Mouse (Mus musculus) adrenal gland, adult 2 months (tissue): ENCODE data around the gene S1pr5. TPM values are rescaled to one million over a fixed set of nuclear protein-coding genes. Genes with fewer than 3 reads are reported as not detected.
"Not testable (repeated sequence)": the region's sequence is repeated elsewhere in the genome, so short reads cannot be mapped to it uniquely, and the experiment has no call there.

ENCODE experiments used
- DNase-seq: peaks from one replicate; pipeline ENCODE4 v3.0.0; 2021
- long read RNA-seq: library from polyadenylated mRNA; stranded (forward); transcript quantifications from one replicate; pipeline ENCODE4 v2.0.0, GENCODE M21; 2021
- polyA plus RNA-seq: library from polyadenylated mRNA; depleted of rRNA; stranded (reverse); fragments of >200 nt; gene quantifications from 2 replicates; pipeline ENCODE4 v1.2.3, GENCODE M21; 2012; rRNA removed
- total RNA-seq, 2 experiments: library from RNA; stranded (reverse); gene quantifications; 2 replicates each; pipeline ENCODE4 v1.2.3; 2021

Gene S1pr5
- 1 to 10 TPM in 1 of 2 experiments, under 1 TPM in 1; 0.66 to 1.9 TPM for total RNA-seq
- 1.2 and 1.4 TPM in 2 replicates for polyA plus RNA-seq
- long read RNA-seq, partial matches to known transcripts, result 1 of 2 reads
- long read RNA-seq, other reads (novel, unspliced or antisense), result 0 of 2 reads

GRCm38 (mm10) chr9:21248326-21248725 is at the start of gene S1pr5:
Gene S1pr5 (minus strand): TSS chr9:21248443.
- peak; percentile 74 for DNase-seq

GRCm38 (mm10) chr9:21292271-21292670 is 44.0 kb upstream of the S1pr5 start:
- no peak for DNase-seq

DNA sequence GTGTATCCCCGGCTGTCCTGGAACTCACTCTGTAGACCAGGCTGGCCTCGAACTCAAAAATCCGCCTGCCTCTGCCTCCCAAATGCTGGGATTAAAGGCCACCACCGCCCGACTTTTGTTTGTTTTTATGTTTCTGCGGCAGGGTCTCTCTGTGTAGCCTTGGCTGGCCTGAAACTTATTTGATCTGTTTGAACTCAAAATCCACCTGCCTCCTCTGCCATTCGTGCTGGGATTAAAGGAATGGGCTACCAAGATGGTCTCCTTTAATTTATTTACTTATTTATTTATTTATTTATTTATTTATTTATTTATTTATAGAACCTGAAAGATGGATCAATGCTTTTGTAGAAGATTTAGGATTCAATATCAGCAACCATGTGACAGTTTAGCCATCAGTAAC is 43.6 kb upstream of the S1pr5 start:
- DNase-seq, result not testable (repeated sequence)

DNA sequence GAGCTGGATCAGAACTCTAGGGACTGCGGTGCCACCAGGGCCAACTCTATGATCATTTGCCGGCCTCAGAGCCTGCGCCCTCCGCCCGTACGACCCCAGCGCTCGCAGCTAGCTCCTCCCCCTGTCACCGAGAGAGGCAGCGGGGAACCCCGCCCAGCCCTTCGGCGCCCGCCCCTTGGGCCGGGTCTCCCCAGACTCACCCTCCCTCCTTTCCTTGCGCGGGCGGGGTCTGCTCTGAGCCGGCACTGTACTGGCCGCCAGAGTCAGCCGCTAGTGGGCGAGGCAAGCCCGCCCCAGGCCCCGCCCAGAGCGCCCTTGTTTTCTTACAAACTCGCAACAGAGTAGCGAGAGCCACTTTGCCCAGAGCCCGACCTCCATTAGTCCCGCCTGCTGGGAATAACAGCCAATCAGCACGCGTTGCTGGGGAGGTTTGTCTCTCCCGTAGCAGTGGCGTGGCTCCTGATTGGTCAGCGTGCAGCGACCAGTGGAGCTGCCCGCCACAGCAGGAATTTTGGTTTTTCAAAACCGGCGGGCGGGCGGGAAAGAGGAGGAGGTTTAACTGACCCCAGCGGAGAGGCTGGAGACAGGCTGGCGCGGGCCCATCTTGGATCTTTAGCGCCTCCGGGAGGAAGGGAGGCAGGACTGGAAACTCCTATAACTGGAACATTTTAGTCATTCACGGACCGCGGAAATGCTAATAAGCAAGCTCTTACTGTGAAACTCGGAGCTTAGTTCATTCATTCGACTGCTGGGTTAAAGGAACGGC is 43.0 kb upstream of the S1pr5 start, which contains the start of gene Cdkn2d:
Gene Cdkn2d, minus strand, starts transcription at position 386 of the 766 bp plus-strand sequence.
- peak; percentile 100 for DNase-seq

DNA sequence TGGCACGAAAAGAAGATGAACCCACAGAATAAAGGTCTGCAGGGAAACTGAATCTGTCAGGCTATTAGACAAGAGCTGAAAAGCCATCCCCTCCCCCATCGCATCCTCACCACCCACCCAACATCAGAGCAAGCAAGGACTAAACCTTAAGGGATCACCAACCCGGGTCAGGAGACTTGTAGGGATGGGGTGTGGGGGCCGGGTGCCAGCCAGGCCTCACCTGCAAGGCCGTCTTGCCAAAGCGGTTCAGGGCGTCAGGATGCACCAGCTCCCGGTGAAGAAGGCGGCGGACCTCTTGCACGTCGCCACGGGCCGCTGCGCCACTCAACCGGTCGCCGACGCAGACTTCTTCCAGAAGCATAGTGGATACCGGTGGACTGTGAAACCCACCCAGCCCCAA is 42.3 kb upstream of the S1pr5 start:
- DNase-seq, result no peak

DNA sequence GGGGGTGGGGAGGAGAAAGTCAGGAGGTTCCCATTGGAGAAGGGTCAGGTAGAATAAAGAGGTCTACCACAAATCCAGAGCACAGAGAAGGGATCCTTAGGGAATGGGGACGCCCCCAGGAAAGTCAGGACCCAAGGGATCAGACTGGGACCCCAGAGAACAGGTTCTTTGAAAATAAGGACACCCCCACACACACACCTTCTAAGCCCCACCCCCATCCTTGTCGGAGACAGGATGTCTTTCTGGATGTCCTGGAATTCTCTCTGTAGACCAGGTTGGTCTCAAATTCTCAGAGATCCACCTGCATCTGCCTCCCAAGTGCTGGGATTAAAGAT is 41.1 kb upstream of the S1pr5 start:
- no peak for DNase-seq

- DNase-seq, result peak; percentile 74
Measured at GRCm38 (mm10) chr9:21288404-21289336, 40.4 kb upstream of the S1pr5 start.

DNA sequence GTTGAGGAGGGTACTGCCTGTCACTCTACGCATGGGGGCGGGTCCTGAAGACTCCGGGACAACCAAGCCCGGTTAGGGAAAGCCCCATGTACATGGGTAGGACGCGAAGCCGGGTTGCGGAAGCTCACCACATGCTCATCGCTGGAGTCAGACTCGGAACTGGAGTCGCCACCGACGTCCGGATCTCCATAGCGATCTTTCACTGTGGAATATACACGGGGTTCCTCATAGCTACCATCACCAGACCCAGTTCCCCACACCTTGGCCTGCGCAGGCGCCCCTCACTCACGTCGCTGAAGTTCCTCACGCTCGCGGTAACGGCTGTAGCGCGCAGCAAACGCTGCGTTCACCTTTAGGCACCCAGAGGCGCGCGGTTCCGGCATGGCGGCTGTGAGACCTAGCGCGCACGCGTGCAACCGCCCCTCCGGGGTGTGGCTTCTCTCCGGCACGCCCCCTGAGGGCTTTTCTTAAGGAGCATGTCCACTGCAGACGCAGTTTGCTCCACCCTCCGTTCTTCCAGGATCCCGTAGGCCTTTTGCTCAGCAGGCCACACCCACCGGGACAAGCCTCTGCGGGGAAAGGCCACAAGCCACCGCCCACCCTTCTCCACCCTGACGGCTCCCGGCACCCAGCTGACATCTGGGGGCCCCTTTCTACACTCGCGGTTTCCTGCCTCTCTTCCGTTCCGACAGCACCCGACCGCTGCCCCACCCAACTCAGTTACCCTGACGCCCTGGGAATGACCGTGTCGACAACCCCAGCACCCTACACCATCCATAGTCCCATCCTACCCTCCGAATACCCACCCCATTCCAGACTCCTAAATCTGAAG is 39.5 kb upstream of the S1pr5 start, which contains the start of gene Kri1:
Gene Kri1, minus strand, starts transcription at position 399 of the 832 bp plus-strand sequence.
- peak; percentile 99 for DNase-seq

GRCm38 (mm10) chr9:21286753-21287152 is 38.5 kb upstream of the S1pr5 start:
- DNase-seq, result no peak

- DNase-seq, result no peak
Measured at GRCm38 (mm10) chr9:21283994-21284393, 35.8 kb upstream of the S1pr5 start.

DNA sequence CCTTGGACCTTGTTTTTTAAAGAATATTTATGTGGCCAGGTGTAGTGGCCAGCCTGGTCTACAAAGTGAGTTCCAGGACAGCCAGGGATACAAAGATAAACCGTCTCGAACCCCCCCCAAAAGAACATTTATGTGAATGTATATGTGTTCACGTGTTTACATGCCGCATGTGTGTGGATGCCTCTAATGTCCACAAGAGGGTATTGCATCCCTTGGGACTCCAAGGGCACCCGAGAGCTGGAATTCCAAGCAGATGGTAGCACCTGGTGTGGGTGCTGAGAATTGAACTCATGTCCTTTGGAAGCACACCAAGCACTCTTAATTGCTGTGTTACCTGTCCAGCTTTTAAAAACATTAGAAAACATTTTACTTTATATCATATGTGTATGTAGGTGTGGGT is 35.3 kb upstream of the S1pr5 start:
- no peak for DNase-seq

GRCm38 (mm10) chr9:21277776-21278175 is 29.5 kb upstream of the S1pr5 start:
- DNase-seq, result no peak

- DNase-seq, result no peak
Measured at GRCm38 (mm10) chr9:21276307-21276706, 28.1 kb upstream of the S1pr5 start.

GRCm38 (mm10) chr9:21275727-21276126 is 27.5 kb upstream of the S1pr5 start:
- DNase-seq, result no peak

DNA sequence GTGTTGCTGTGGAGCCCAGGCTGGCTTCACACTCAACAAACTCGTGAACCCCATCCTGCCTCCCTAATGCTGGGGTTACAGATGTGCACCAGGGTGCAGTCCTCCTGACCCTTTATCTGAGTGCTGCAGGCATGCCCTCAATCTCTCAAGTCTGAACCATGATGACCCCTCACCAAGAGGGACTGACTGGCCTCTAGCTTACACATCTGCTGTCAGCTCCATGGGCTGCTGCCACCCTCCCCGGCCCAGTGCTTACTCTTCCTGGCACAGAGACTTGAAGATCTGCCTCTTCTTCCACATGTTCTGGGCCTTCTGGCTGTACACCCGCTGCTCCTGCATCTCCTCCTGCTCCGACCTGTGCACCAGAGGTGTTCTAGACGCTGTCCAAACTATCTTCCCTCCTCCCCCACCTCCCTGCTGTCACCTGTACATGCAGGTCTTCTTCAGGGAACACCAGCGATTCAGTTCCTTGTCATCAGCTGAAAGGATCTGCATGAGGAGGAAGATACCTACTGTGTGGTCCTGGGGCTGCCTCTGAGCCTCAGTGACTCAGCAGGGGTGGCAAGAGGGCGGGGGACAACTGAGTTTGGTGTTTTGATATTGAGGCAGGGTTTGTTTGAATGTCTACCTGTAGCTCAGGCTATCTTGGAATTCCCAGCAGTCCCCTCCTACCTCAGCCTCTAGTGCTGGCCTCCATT is 26.9 kb upstream of the S1pr5 start:
- no peak for DNase-seq

DNA sequence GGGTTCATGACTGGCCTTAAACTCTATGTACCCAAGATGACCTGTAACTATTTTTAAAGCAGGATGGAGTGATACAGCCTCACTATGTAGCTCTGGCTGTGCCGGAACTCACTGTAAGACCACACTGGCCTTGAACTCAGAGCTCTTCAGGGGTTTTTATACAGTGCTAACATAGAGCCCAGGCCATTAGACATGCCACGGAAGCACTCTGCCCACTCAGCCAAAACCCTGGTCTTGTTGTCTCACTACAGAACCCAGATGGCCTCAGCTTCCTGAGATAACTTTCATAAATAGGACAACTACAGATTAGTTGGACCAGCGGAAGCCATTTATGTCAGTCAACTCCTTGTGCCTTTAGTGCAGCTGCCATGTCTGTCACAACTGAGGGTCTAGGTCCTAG is 26.1 kb upstream of the S1pr5 start:
- DNase-seq, result no peak

DNA sequence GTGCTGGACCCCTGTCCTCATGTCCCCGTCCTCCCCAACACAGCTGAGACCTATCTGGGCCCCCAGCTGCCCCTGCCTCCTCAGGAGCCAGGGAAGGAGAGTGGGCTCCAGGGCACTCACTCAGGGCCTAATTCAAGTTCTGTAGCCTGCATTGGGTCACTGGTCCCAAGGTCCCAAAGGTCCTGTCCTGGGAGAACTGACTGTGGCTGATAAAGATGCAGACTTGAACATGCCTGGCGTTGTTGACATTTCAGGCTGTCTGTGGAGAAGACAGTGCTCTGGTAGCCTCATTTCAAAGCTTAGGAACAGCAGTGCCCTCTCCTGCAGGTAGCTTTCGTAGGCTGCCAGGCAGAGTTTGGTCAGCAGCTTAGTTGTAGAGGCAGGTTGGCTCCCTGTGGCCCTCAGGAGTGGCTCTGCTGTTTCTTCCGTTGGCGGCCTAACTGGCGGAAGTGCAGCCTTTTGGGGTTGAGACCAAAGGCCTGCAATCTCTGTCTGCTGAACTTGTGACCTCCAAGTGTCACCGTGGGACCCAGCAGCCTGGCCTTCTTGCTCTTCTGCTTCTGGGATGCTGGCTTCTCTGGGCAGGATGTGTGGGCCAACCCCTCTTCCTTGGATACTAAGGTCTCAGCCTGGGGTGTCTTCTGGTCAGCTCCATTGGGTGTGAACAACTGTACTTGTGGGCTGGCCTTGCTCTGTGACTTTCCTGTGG is 25.4 kb upstream of the S1pr5 start:
- no peak for DNase-seq

GRCm38 (mm10) chr9:21273094-21273493 is 24.9 kb upstream of the S1pr5 start:
- DNase-seq, result no peak

- no peak for DNase-seq
Measured at GRCm38 (mm10) chr9:21272391-21272790, 24.1 kb upstream of the S1pr5 start.

DNA sequence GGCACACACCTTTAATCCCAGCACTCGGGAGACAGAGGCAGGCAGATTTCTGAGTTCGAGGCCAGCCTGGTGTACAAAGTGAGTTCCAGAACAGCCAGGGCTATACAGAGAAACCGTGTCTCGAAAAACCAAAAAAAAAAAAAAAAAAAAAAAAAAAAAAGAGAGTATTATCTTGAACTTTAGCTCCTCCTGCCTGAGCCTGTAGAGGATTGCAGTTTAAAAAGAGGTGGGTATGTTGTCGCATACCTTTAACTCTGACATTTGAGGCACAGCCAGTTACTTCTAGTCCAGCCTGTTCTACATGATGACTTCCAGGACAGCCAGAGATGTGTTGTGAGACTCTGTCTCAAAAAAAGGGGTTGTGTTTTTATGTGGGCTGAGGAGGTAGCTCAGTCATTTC is 21.3 kb upstream of the S1pr5 start:
- DNase-seq, result not testable (repeated sequence)

DNA sequence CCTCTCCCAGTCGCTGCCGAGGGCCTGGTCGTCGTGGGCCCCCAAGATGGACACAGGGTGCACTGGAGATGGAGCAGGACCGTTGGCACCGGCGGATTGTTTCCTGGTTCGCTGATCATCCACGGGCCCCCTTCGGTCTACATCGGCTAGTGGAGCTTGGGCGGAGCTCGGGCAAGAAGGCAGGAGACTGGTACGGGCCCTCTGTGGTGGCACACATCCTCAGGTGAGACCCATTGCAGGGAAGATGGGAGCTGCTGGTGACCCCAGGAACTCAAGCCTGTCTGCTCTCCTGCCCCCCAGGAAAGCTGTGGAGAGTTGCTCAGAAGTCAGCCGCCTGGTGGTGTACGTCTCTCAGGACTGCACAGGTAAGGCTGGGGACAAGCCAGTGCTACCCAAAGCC is 20.1 kb upstream of the S1pr5 start:
- no peak for DNase-seq
